Mouse (Mus musculus) CH12.LX (cell line): Measurements from ENCODE around the gene Cstb. TPM values are rescaled to one million over a fixed set of nuclear protein-coding genes. Genes with fewer than 3 reads are reported as not detected.

Experiments
- DNase-seq: peaks from one replicate; pipeline ENCODE4 v3.0.0-alpha.2; 2013; ENCODE audit errors: extremely low read depth
- H3K27ac ChIP-seq: 2 replicates; pipeline ENCODE4 v1.5.1; 2012; ENCODE audit warnings: low read depth, mild to moderate bottlenecking, control low read depth, moderate library complexity; ENCODE audit not compliant: insufficient read depth
- H3K27me3 ChIP-seq: replicated peaks from 2 replicates; pipeline ENCODE3; 2012; ENCODE audit warnings: inconsistent platforms
- H3K36me3 ChIP-seq, 2 experiments: replicated peaks in 1 of 2; 2 replicates each; pipeline versions ENCODE3 to v1.6.1; 2012; ENCODE audit warnings: inconsistent platforms in 1 of 2, low read length in 1 of 2, mild to moderate bottlenecking in 1 of 2, mixed read lengths in 1 of 2, moderate library complexity in 1 of 2; ENCODE audit not compliant: control insufficient read depth in 1 of 2, insufficient read depth in 1 of 2
- H3K4me1 ChIP-seq, 2 experiments: 2 replicates each; pipeline ENCODE4 v1.6.1; 2012; ENCODE audit warnings: inconsistent platforms in 1 of 2, moderate library complexity in 1 of 2; ENCODE audit not compliant: insufficient read depth in 2 of 2, control insufficient read depth in 1 of 2
- H3K4me2 ChIP-seq: 2 replicates; pipeline ENCODE4 v1.6.1; 2012; ENCODE audit warnings: low read depth, mild to moderate bottlenecking, control low read depth; ENCODE audit not compliant: poor library complexity, insufficient read depth, severe bottlenecking
- H3K4me3 ChIP-seq, 3 experiments: fragments of 150-350 bp in 1 of 3; sonication (generic) in 1 of 3; replicated peaks in 1 of 3; 2 replicates each; pipeline versions ENCODE3 to v1.5.1; 2011 to 2012; ENCODE audit warnings: low read depth in 2 of 3, low read length in 2 of 3, mild to moderate bottlenecking in 2 of 3, moderate library complexity in 2 of 3, control low read depth in 1 of 3, improper control_type of control experiment in 1 of 3, inconsistent platforms in 1 of 3, mixed read lengths in 1 of 3; ENCODE audit not compliant: poor library complexity in 1 of 3
- H3K79me2 ChIP-seq: replicated peaks from 2 replicates; pipeline ENCODE4 v1.6.1; 2012; ENCODE audit warnings: mild to moderate bottlenecking, moderate library complexity; ENCODE audit not compliant: control insufficient read depth, poor library complexity, insufficient read depth, severe bottlenecking; ENCODE audit errors: extremely low read depth
- H3K9ac ChIP-seq: 2 replicates; pipeline ENCODE4 v1.6.1; 2012; ENCODE audit warnings: low read depth, mild to moderate bottlenecking, control low read depth, moderate library complexity; ENCODE audit not compliant: insufficient read depth
- H3K9me3 ChIP-seq: replicated peaks from 2 replicates; pipeline ENCODE3; 2012; ENCODE audit warnings: low read length, inconsistent platforms, mixed read lengths
- BHLHE40 ChIP-seq: IDR thresholded peaks from 2 replicates; pipeline ENCODE4 v1.6.1; 2011; ENCODE audit warnings: mild to moderate bottlenecking, low read depth, low read length, improper control_type of control experiment
- CHD2 ChIP-seq: IDR thresholded peaks from 2 replicates; pipeline ENCODE4 v1.6.1; 2011; ENCODE audit warnings: low read length, improper control_type of control experiment
- E2F4 ChIP-seq: IDR thresholded peaks from 2 replicates; pipeline ENCODE4 v1.6.1; 2011; ENCODE audit warnings: low read depth, low read length, improper control_type of control experiment; ENCODE audit not compliant: insufficient replicate concordance
- EP300 ChIP-seq: IDR thresholded peaks from 2 replicates; pipeline ENCODE4 v1.6.1; 2011; ENCODE audit warnings: low read length, improper control_type of control experiment
- ETS1 ChIP-seq: conservative IDR thresholded peaks from 2 replicates; pipeline ENCODE4 v1.6.1; 2012; ENCODE audit warnings: low read depth, mild to moderate bottlenecking, inconsistent platforms, low read length, improper control_type of control experiment, moderate library complexity
- IRF4 ChIP-seq: IDR thresholded peaks from 2 replicates; pipeline ENCODE4 v1.6.1; 2014; ENCODE audit warnings: low read depth, mild to moderate bottlenecking, inconsistent platforms, low read length, improper control_type of control experiment
- JUN ChIP-seq: IDR thresholded peaks from 2 replicates; pipeline ENCODE4 v1.6.1; 2011; ENCODE audit warnings: low read depth, mild to moderate bottlenecking, low read length, improper control_type of control experiment, moderate library complexity; ENCODE audit not compliant: insufficient read depth
- JUND ChIP-seq: conservative IDR thresholded peaks from 2 replicates; pipeline ENCODE4 v1.6.1; 2011; ENCODE audit warnings: low read depth, low read length, improper control_type of control experiment
- MEF2A ChIP-seq: IDR thresholded peaks from 2 replicates; pipeline ENCODE4 v1.6.1; 2014; ENCODE audit warnings: low read depth, mild to moderate bottlenecking, inconsistent platforms, low read length, improper control_type of control experiment, borderline replicate concordance
- MYC ChIP-seq: IDR thresholded peaks from 2 replicates; pipeline ENCODE4 v1.6.1; 2011; ENCODE audit warnings: low read depth, mild to moderate bottlenecking, improper control_type of control experiment, low read length
- NELFE ChIP-seq: IDR thresholded peaks from 2 replicates; pipeline ENCODE4 v1.6.1; 2011; ENCODE audit warnings: low read depth, low read length, improper control_type of control experiment
- NRF1 ChIP-seq: IDR thresholded peaks from 2 replicates; pipeline ENCODE4 v1.6.1; 2014; ENCODE audit warnings: low read depth, mild to moderate bottlenecking, inconsistent platforms, low read length, improper control_type of control experiment, moderate library complexity
- POLR2A ChIP-seq: IDR thresholded peaks from 2 replicates; pipeline ENCODE4 v1.6.1; 2011; ENCODE audit warnings: low read depth, mild to moderate bottlenecking, improper control_type of control experiment, low read length
- SMC3 ChIP-seq: IDR thresholded peaks from 2 replicates; pipeline ENCODE4 v1.6.1; 2011; ENCODE audit warnings: low read depth, low read length, improper control_type of control experiment
- TBP ChIP-seq: conservative IDR thresholded peaks from 2 replicates; pipeline ENCODE4 v1.6.1; 2011; ENCODE audit warnings: low read depth, low read length, improper control_type of control experiment
- USF1 ChIP-seq: IDR thresholded peaks from 2 replicates; pipeline ENCODE4 v1.6.1; 2014; ENCODE audit warnings: low read depth, mild to moderate bottlenecking, inconsistent platforms, low read length, improper control_type of control experiment
- USF2 ChIP-seq: conservative IDR thresholded peaks from 2 replicates; pipeline ENCODE4 v1.6.1; 2011; ENCODE audit warnings: low read depth, low read length, improper control_type of control experiment
- ZC3H11A ChIP-seq: IDR thresholded peaks from 2 replicates; pipeline ENCODE4 v1.6.1; 2012; ENCODE audit warnings: low read depth, mild to moderate bottlenecking, inconsistent platforms, low read length, improper control_type of control experiment
- dilution Hi-C: fragments of 300-500 bp; cut with MboI; formaldehyde crosslinking; loops from 2 replicates; pipeline ENCODE4 v1.14.3; 2020; ENCODE audit warnings: low sequenced_read_pairs; ENCODE audit not compliant: extremely low pct_unique_long_range_greater_than_20kb, extremely low pct_ligation_motif_present
- in situ Hi-C: fragments of 300-500 bp; cut with MboI; formaldehyde crosslinking; loops from 3 replicates; pipeline ENCODE4 v1.14.3; 2019; ENCODE audit warnings: low sequenced_read_pairs, low pct_ligation_motif_present, low pct_unique_long_range_greater_than_20kb, mixed read lengths
- polyA plus RNA-seq: library from polyadenylated mRNA; unstranded; fragments of >175 nt; gene quantifications from 2 replicates; pipeline ENCODE4 v1.2.1, GENCODE M21; 2012; ENCODE audit warnings: low read depth; ENCODE audit not compliant: insufficient read length
- total RNA-seq, 2 experiments: library from RNA; depleted of rRNA; stranded (reverse); fragments of 300-350 nt in 1 of 2; fragments of >200 nt in 1 of 2; gene quantifications; 2 replicates each; pipeline ENCODE4 v1.2.3; 2012 to 2014

Gene Cstb
- total and polyA plus RNA-seq, 3 experiments: 139 to 226 (median 194) TPM

DNA sequence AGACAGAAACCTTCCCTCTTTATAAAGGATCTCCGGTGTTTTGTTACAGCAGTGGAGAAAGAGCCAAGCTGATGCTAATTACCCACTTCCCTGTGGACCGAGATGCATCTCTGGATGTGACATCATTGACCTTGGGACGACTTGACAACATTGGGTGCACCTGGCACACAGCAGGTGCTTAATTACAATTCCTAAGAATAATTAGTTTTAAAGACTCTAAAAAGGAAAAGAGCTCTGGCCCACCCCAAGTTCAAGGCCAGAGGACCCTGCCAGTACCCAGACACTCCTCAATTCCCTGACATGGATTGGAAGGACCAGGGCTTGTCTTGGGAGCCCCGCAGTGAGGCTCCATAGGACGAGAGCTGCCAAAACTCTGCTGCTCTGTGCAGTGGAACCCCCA, 16.1 kb downstream of the Cstb start:
- dilution Hi-C loops: no loop called here
- Histone ChIP-seq H3K27ac (no peak overlapping the region), H3K36me3 (peaks cover 11 to 73% of the 10 kb centered on the region in 2 experiments), H3K9me3 (no peaks in the 10 kb centered on the region), H3K4me1 (peaks cover 3 to 25% of the 10 kb centered on the region in 2 experiments; a peak in 3 of 4 replicates), H3K4me2 (no peak overlapping the region), H3K9ac (no peak overlapping the region), H3K27me3 (no peaks in the 10 kb centered on the region), H3K4me3 (no peak overlapping the region), H3K79me2 (no peaks in the 10 kb centered on the region)
- no peak for DNase-seq
- in situ Hi-C loops: no loop called here
- no peak for TF ChIP-seq USF2
- TF ChIP-seq USF1: no peak
- no peak for TF ChIP-seq BHLHE40
- no peak for TF ChIP-seq TBP
- TF ChIP-seq E2F4: no peak
- TF ChIP-seq ETS1: no peak
- no peak for TF ChIP-seq MEF2A
- no peak for TF ChIP-seq MYC
- TF ChIP-seq EP300: no peak
- TF ChIP-seq ZC3H11A: no peak
- no peak for TF ChIP-seq NRF1

DNA sequence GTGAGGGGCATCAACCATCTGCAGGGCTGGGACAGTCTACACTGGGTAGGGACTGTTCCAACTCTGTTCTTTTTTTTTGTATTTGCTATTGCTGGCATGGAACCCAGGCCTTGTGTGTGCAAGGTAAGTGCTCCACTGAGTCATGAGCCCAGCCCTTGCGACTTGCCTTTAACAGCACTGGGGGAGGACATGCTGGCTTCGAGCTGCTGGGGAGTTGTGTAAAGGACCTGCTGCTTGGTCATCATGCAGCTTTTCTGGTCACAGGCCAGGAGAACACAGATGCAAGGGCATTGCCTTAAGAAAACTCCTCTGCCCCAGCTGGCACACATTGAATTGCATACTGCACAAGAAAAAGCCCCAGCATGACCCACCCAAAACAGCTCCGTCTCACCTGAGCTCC, 16.8 kb downstream of the Cstb start:
- peaks cover 0 to 18% of the 10 kb centered on the region in 2 experiments; a peak in 2 of 4 replicates for H3K4me1 ChIP-seq
- no peak for TF ChIP-seq CHD2
- no peak for TF ChIP-seq NRF1
- TF ChIP-seq JUN: no peak
- TF ChIP-seq SMC3: no peak
- no peak for TF ChIP-seq NELFE
- no peak for TF ChIP-seq IRF4
- no peak for TF ChIP-seq JUND
- no peak for TF ChIP-seq POLR2A
- TF ChIP-seq USF1: no peak
- H3K9me3 ChIP-seq: no peaks in the 10 kb centered on the region
- no peak overlapping the region for H3K4me2 ChIP-seq
- peaks cover 13 to 79% of the 10 kb centered on the region in 2 experiments for H3K36me3 ChIP-seq
- dilution Hi-C loops (no loop called here), in situ Hi-C loops (no loop called here)
- H3K4me3 ChIP-seq: no peak overlapping the region
- H3K9ac ChIP-seq: no peak overlapping the region
- DNase-seq: no peak
- no peak overlapping the region for H3K27ac ChIP-seq
- H3K79me2 ChIP-seq: no peaks in the 10 kb centered on the region
- H3K27me3 ChIP-seq: no peaks in the 10 kb centered on the region
